Mouse (Mus musculus) kidney, embryonic 16.5 days (tissue): ENCODE measurements around the gene Gm16867. TPM values are rescaled to one million over a fixed set of nuclear protein-coding genes. Genes with fewer than 3 reads are reported as not detected.
"Not testable (repeated sequence)": the region's sequence is repeated elsewhere in the genome, so short reads cannot be mapped to it uniquely, and the experiment has no call there.

ENCODE experiments used
- ATAC-seq: fragments of 200-750 bp; cut with Nextera tagmentation; 2 replicates; pipeline ENCODE4 v1.8.0; 2017; ENCODE audit warnings: moderate TSS enrichment; ENCODE audit not compliant: low FRiP score, low TSS enrichment
- H3K27ac ChIP-seq: fragments of 300-500 bp; sonication (generic); 2 replicates; pipeline ENCODE4 v1.5.1; 2014; ENCODE audit warnings: low read length
- H3K27me3 ChIP-seq: fragments of 300-500 bp; sonication (generic); 2 replicates; pipeline ENCODE4 v1.6.1; 2014; ENCODE audit warnings: low read length, control low read depth, mixed read lengths; ENCODE audit not compliant: insufficient read depth
- H3K36me3 ChIP-seq: fragments of 300-500 bp; sonication (generic); 2 replicates; pipeline ENCODE4 v1.6.1; 2014; ENCODE audit warnings: low read length, control low read depth, mixed read lengths; ENCODE audit not compliant: insufficient read depth
- H3K4me1 ChIP-seq: fragments of 300-500 bp; sonication (generic); 2 replicates; pipeline ENCODE4 v1.6.1; 2014; ENCODE audit warnings: low read length, control low read depth, mixed read lengths; ENCODE audit not compliant: insufficient read depth
- H3K4me2 ChIP-seq: fragments of 300-500 bp; sonication (generic); replicated peaks from 2 replicates; pipeline ENCODE4 v1.6.1; 2014; ENCODE audit warnings: low read depth, low read length
- H3K4me3 ChIP-seq: fragments of 300-500 bp; sonication (generic); 2 replicates; pipeline ENCODE4 v1.5.1; 2014; ENCODE audit warnings: mild to moderate bottlenecking, low read length
- H3K9ac ChIP-seq: fragments of 300-500 bp; sonication (generic); replicated peaks from 2 replicates; pipeline ENCODE4 v1.6.1; 2014; ENCODE audit warnings: low read length
- H3K9me3 ChIP-seq: fragments of 300-500 bp; sonication (generic); 2 replicates; pipeline ENCODE4 v1.6.1; 2016; ENCODE audit warnings: low read length, control low read depth
- WGBS: fragments of 180-500 bp; shearing (Covaris S2); extraction: QIAGEN DNeasy Blood & Tissue Kit; methylation state at CpG from one replicate; pipeline ENCODE4 v1.1.7; 2014; 5-methylcytosine and 5-hydroxymethylcytosine counted together
- polyA plus RNA-seq: library from polyadenylated mRNA; unstranded; fragments of >200 nt; fragmentation: Nextera tagmentation; extraction: Ambion mirVana; gene quantifications from 2 replicates; pipeline ENCODE4 v1.2.1, GENCODE M21; 2015

Gm16867 gene
- polyA plus RNA-seq, 1 experiment from 2014 or later = not detected

DNA sequence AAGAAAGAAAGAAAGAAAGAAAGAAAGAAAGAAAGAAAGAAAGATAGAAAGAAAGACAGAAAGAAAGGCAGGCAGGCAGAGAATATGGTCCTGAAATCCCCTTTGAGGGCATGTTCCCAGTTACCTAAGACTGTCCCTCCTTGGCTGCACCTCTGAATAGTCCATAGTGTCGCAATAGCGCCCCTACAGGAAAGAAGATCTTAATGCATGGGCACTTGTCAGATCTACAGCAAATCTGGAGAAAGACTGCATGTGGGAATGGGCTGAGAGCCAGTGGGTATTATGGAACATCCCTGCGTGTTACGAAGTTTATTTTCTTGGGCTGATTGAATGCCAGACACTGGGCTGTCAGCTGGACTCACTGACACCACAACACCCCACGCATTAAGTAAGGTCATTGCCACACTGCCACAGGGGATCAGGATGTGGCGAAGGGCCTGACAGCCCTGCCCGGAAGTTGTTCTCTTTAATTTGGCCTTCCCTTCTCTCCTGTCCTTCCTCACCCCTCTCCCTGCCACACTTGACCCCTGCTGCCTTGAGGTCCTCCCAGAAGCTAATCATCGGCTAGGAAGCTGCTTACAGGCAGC, 32.9 kb downstream of the Gm16867 start:
- not testable (repeated sequence) for H3K4me1 ChIP-seq, H3K4me2 ChIP-seq, H3K4me3 ChIP-seq, H3K36me3 ChIP-seq, H3K9ac ChIP-seq, H3K27ac ChIP-seq, H3K9me3 ChIP-seq, H3K27me3 ChIP-seq, ATAC-seq
- no CpG with 5 or more reads among the region's 8 CpGs for WGBS

- H3K36me3 ChIP-seq, H3K9ac ChIP-seq, H3K27ac ChIP-seq, H3K4me1 ChIP-seq, H3K9me3 ChIP-seq, H3K27me3 ChIP-seq, H3K4me3 ChIP-seq, H3K4me2 ChIP-seq: not testable (repeated sequence)
- WGBS = no CpG with 5 or more reads among the region's 17 CpGs
- peak; percentile 54; the same call in 1 of the 2 replicates for ATAC-seq
Observed at GRCm38 (mm10) chr14:69467612-69468366, 35.4 kb downstream of the Gm16867 start.

DNA sequence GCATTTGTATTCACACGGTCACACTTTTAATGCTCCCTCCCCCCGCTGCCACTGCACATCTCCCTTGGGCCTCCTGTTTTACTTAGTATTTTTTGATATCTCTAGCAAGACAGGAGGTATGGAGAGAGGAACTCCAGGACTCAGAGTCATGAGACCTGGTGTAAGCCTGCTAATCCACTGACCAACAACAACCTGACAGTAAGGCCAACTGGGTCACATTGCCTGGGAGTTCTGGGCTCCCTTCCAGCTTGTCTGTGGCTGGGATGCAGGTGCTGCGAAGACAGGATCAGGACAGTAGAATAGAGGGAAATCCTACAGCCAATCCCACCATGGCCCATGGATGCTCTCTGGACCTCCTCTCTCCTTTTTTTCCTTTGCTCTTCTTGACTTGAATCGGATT, 38.7 kb downstream of the Gm16867 start:
- H3K4me2 ChIP-seq, H3K27me3 ChIP-seq, H3K4me1 ChIP-seq, H3K9ac ChIP-seq, H3K36me3 ChIP-seq, H3K9me3 ChIP-seq, H3K27ac ChIP-seq, ATAC-seq, H3K4me3 ChIP-seq: not testable (repeated sequence)
- no CpG with 5 or more reads among the region's 4 CpGs for WGBS

DNA sequence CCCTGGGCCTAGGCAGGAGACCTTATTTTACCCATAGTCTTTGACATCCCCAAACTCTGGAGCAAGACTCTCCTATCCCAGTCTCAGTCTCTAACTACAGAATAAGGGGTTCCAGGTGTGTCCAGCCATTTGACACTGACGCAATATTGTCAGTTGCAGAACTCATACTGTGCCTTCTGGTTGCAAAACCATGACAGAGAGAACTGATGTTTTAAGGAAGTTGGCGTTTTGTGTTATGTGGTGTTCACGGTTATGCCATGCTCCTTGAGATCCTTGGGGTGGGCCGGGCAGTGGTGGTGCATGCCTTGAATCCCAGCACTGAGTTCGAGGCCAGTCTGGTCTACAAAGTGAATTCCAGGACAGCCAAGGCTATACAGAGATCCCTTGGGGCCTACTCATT, 45.5 kb downstream of the Gm16867 start:
- not testable (repeated sequence) for H3K4me2 ChIP-seq, H3K4me1 ChIP-seq, H3K9ac ChIP-seq, H3K27me3 ChIP-seq, H3K9me3 ChIP-seq, H3K27ac ChIP-seq, H3K36me3 ChIP-seq, ATAC-seq, H3K4me3 ChIP-seq
- no CpG with 5 or more reads among the region's 5 CpGs for WGBS

DNA sequence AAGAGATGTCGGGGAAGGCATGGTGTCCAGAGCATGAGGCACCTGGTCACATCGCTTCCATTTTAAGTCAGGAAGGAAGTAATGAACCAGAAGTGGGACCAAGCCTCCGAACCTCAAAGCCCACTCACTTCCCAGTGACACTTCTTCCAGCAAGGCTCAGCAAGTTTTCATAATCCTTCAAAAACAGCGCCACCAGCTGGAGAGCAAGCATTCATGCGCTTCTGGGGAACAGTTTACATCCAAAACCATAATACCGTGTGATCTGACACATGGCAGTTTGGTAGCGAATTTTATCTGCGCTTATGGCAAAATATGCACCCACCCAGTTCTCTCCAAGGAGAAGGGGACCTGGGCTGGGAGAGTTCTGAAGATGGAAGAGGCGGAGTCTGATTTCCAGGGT, 48.5 kb downstream of the Gm16867 start:
- H3K9me3 ChIP-seq, H3K4me2 ChIP-seq, H3K27me3 ChIP-seq, H3K27ac ChIP-seq, H3K4me3 ChIP-seq, H3K9ac ChIP-seq, ATAC-seq, H3K36me3 ChIP-seq, H3K4me1 ChIP-seq: not testable (repeated sequence)
- WGBS = no CpG with 5 or more reads among the region's 9 CpGs

DNA sequence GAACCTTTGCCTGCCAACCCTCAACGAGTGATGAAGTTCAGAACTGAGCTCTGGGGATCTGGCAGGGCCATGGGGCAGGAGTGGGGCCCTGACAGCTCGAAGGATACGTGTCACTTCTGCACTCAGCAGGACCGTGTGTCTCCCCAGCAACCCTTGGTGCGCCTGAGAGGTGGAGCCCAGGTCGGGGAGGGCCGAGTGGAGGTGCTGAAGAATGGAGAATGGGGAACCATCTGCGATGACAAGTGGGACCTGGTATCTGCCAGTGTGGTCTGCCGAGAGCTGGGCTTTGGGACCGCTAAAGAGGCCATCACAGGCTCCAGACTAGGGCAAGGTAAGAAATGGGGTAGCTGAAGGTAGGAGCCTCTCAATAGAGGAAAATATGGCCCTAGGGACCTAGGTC, 54.3 kb downstream of the Gm16867 start:
- not testable (repeated sequence) for H3K9me3 ChIP-seq, H3K9ac ChIP-seq, H3K36me3 ChIP-seq, H3K4me1 ChIP-seq, ATAC-seq, H3K4me3 ChIP-seq, H3K27me3 ChIP-seq, H3K27ac ChIP-seq, H3K4me2 ChIP-seq
- no CpG with 5 or more reads among the region's 10 CpGs for WGBS

- not testable (repeated sequence) for H3K36me3 ChIP-seq, ATAC-seq, H3K27ac ChIP-seq, H3K27me3 ChIP-seq, H3K4me1 ChIP-seq, H3K9ac ChIP-seq, H3K4me2 ChIP-seq, H3K9me3 ChIP-seq, H3K4me3 ChIP-seq
- no CpG with 5 or more reads among the region's 1 CpGs for WGBS
Observed at GRCm38 (mm10) chr14:69447006-69447405, 56.2 kb downstream of the Gm16867 start.

DNA sequence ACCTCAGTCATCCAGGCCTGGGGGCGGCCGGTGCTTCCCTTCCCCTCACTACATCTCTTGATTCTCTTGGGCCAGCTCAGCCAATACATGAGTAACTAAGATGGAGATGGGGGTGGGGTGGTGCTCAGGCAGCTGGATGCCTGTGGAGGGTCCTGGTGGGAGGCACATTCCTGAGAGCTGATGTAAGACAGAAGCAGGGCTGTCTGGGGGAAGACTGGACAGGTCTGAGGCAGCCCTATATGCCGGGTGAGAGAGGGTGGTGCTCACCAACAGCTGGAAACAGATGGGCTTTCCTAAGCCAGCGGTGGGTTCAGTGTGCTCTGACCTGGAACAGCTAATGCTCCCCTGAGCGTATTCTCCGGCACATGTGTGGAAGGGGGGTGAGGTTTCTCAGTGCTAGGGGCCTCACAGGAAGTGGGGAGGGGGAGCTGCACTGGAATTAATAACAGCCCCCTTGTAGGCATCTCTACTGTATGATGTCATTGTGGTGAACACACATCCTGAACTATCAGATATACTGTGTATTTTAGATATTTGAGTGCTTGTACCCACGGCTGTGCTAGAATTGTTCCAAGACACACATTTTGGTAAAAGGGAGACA, 60.0 kb downstream of the Gm16867 start:
- not testable (repeated sequence) for H3K4me1 ChIP-seq, H3K4me2 ChIP-seq, H3K27ac ChIP-seq, H3K9ac ChIP-seq, H3K36me3 ChIP-seq, H3K4me3 ChIP-seq, H3K27me3 ChIP-seq, H3K9me3 ChIP-seq
- peak; percentile 97 for ATAC-seq
- no CpG with 5 or more reads among the region's 7 CpGs for WGBS

DNA sequence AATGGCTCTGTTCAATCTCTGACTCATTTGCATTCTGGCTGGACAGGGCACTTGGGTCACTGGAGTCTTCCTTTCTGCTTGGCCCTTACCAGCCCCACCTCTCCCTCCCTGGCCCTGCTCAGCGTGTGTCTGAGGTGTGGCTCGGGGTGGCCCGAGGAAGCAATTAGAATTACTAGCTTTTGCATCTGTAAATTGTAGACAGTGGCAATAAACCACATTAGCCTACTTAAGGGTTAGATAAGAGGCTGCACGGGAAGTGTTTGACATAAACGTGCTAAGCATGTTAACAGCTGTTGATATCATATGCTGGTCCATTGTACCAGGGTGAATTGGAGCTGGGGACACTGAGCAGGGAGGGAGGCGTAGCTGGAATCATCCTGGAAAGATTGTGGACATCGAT, 62.2 kb downstream of the Gm16867 start:
- H3K27ac ChIP-seq, H3K4me1 ChIP-seq, H3K27me3 ChIP-seq, H3K9me3 ChIP-seq, H3K4me3 ChIP-seq, ATAC-seq, H3K36me3 ChIP-seq, H3K4me2 ChIP-seq, H3K9ac ChIP-seq: not testable (repeated sequence)
- no CpG with 5 or more reads among the region's 7 CpGs for WGBS

- H3K4me3 ChIP-seq, H3K27ac ChIP-seq, H3K36me3 ChIP-seq, H3K4me2 ChIP-seq, ATAC-seq, H3K4me1 ChIP-seq, H3K27me3 ChIP-seq, H3K9ac ChIP-seq, H3K9me3 ChIP-seq: not testable (repeated sequence)
- WGBS = no CpG with 5 or more reads among the region's 7 CpGs
Observed at GRCm38 (mm10) chr14:69438678-69439214, 64.4 kb downstream of the Gm16867 start.
